Mouse (Mus musculus) neural tube, embryonic 12.5 days (tissue): ENCODE results near the gene Zswim7. TPM values are rescaled to one million over a fixed set of nuclear protein-coding genes. Genes with fewer than 3 reads are reported as not detected.

Source experiments
- ATAC-seq: fragments of 200-750 bp; cut with Nextera tagmentation; 2 replicates; pipeline ENCODE4 v1.8.0; 2017; ENCODE audit warnings: low read depth, mild to moderate bottlenecking, moderate TSS enrichment, moderate library complexity; ENCODE audit not compliant: low FRiP score
- H3K27ac ChIP-seq: fragments of 300-500 bp; sonication (generic); 2 replicates; pipeline ENCODE4 v1.5.1; 2016
- H3K27me3 ChIP-seq: fragments of 300-500 bp; sonication (generic); replicated peaks from 2 replicates; pipeline ENCODE4 v1.6.1; 2016; ENCODE audit warnings: mild to moderate bottlenecking
- H3K36me3 ChIP-seq: fragments of 300-500 bp; sonication (generic); 2 replicates; pipeline ENCODE4 v1.6.1; 2016; ENCODE audit warnings: mild to moderate bottlenecking
- H3K4me1 ChIP-seq: fragments of 300-500 bp; sonication (generic); 2 replicates; pipeline ENCODE4 v1.6.1; 2016
- H3K4me2 ChIP-seq: fragments of 300-500 bp; sonication (generic); replicated peaks from 2 replicates; pipeline ENCODE4 v1.6.1; 2016; ENCODE audit warnings: mild to moderate bottlenecking
- H3K4me3 ChIP-seq: fragments of 300-500 bp; sonication (generic); 2 replicates; pipeline ENCODE4 v1.5.1; 2016
- H3K9ac ChIP-seq: fragments of 300-500 bp; sonication (generic); 2 replicates; pipeline ENCODE4 v1.6.1; 2016; ENCODE audit warnings: mild to moderate bottlenecking
- H3K9me3 ChIP-seq: fragments of 300-500 bp; sonication (generic); 2 replicates; pipeline ENCODE4 v1.6.1; 2016; ENCODE audit warnings: mild to moderate bottlenecking
- WGBS: fragments of 180-500 bp; shearing (Covaris S2); methylation state at CpG from one replicate; pipeline ENCODE4 v1.1.7; 2016; 5-methylcytosine and 5-hydroxymethylcytosine counted together
- polyA plus RNA-seq: library from polyadenylated mRNA; unstranded; fragments of >200 nt; fragmentation: Nextera tagmentation; extraction: Ambion mirVana; gene quantifications from 2 replicates; pipeline ENCODE4 v1.2.1, GENCODE M21; 2016

Gene Zswim7
- polyA plus RNA-seq, 1 experiment from 2014 or later: 17.3 TPM

DNA sequence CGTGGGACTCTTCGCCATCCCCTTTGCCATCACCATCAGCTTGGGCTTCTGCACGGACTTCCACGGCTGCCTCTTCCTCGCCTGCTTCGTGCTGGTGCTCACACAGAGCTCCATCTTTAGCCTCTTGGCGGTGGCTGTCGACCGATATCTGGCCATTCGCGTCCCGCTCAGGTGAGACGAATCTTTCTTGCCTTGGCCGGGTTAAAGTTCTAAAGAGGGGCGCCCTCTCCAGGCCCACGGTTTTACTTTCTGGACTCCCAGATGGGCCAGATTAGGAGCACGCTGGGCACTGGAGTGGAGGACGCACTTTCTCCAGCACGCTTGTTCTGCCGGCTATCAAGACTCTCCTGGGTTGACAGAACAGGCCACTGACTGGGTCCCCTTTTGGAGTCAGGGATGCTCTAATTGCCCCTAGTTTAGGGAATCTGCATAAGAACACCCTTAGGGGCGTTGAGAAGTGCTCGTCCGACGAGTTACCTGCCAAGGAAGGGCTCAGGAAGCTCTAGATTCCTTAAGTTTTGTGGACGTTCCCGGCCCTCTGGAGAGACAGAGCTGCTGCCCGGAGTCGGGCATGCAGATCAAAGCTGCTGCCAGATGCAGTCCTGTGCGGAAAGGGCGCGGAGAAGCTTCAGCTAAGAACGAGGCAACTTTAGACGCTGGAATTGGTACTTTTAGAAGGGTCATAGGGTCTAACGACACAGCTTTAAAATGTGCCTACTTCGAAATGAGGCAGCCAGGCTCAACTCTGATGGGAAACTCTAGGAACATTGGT is 31.7 kb downstream of the Zswim7 start:
- Histone ChIP-seq H3K9ac (peak overlapping the region; percentile 47), H3K9me3 (no peaks in the 10 kb centered on the region), H3K36me3 (no peaks in the 10 kb centered on the region), H3K4me3 (peak overlapping the region; percentile 57), H3K27me3 (peaks cover 25% of the 10 kb centered on the region), H3K27ac (no peak overlapping the region), H3K4me1 (peaks cover 15% of the 10 kb centered on the region), H3K4me2 (peak overlapping the region; percentile 99)
- 2% methylated on average over 35 of the region's 35 CpGs for WGBS
- ATAC-seq: peak; percentile 35; the same call in 1 of the 2 replicates

DNA sequence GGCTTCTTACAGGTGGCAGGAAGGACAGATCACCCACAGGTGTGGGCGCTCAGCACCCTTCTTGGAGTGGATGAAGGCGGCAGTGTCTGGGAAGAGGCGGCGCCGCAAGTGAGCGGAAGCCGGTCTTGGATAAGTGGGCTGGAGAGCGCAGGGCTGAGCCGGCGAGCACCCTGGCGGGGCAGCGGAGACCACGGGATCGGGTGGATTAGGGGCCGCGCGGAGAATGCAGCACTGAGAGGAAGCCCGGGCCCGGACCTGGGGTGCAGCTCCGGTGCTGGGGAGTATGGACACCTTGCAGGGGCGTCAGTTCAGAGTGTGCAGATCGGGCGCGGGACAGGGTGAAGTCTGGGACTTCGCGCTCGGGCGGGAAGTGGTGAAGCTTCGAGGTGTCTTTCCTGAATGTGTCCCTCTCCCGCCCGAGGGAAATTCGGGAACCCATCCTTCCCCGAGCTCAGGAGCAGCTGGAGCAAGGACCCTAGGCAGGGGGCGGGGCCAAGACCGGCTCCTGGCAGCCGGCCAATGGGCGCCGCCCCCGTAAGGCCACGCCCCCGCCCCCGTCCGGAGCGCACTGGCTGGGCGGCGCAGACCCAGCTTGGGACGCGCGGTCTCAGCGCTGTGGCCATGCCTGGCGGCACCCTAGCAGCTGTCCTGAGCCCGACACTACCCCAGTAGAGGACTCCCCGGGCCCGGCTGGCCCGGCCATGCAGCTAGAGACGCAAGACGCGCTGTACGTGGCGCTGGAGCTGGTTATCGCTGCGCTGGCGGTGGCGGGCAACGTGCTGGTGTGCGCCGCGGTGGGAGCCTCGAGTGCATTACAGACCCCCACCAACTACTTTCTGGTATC is 32.6 kb downstream of the Zswim7 start, which contains the start of gene Adora2b:
TSS of gene Adora2b (plus strand) at position 584 of the 844 bp plus-strand sequence.
- no peaks in the 10 kb centered on the region for H3K36me3 ChIP-seq
- peak; percentile 92 for ATAC-seq
- peak within 1 kb of the TSS; percentile 57 for H3K4me3 ChIP-seq
- H3K4me2 ChIP-seq: peak within 1 kb of the TSS; percentile 99
- peak within 1 kb of the TSS; percentile 47 for H3K9ac ChIP-seq
- H3K9me3 ChIP-seq: no peaks in the 10 kb centered on the region
- peaks cover 25% of the 10 kb centered on the region for H3K27me3 ChIP-seq
- H3K27ac ChIP-seq: no peak within 1 kb of the TSS
- WGBS: under 1% methylated on average over 69 of the region's 69 CpGs
- peaks cover 15% of the 10 kb centered on the region for H3K4me1 ChIP-seq

DNA sequence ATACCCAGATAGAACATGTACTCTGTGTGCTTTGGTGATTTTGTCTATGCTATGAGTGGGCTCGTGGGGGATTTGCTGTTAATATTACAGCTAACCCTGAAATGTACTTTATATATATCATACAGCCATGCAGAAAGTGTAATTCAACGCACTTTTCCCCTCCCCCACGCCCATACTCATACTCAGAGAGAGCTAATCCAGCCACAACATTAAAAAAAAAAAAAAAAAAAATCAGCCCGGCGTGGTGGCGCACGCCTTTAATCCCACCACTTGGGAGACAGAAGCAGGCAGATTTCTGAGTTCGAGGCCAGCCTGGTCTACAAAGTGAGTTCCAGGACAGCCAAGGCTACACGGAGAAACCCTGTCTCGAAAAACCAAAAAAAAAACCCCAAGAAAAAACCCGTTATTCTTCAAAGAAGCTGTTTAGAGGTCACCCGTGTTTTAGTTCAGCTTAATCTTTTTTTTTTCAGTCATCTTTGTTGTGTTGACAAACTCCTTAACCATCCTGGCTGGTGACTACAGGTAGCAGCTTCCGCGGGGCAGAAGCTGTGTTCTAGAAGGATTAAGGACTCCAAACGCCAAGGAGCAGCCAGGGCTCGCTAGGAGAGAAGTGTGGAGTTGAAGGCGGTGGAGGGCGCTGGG is 33.3 kb downstream of the Zswim7 start:
- WGBS: 42% methylated on average over 18 of the region's 18 CpGs
- Histone ChIP-seq H3K27me3 (peaks cover 25% of the 10 kb centered on the region), H3K4me3 (peak overlapping the region; percentile 57), H3K36me3 (no peaks in the 10 kb centered on the region), H3K4me2 (peak overlapping the region; percentile 99), H3K9me3 (no peaks in the 10 kb centered on the region), H3K27ac (no peak overlapping the region), H3K4me1 (peaks cover 15% of the 10 kb centered on the region), H3K9ac (peak overlapping the region; percentile 47)
- no peak for ATAC-seq

DNA sequence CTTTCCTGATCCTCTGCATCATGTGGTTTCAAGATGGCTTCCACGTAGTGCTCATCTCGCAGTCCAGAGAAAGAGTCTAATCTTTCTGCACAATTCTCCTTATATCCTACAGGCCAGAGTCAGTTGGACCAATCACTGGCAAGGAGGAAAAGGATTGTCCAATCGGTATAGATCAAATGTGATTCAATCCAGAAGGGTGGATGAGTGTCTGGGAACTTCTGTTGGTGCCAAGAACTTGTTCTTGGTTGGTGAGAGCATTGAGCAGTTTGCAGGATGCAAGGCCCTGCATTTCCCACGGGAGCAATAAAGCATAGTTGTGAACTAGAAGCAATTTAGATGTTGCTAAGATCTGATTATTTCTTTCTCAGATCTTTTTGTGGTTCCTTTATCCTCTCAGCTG is 36.7 kb downstream of the Zswim7 start:
- Histone ChIP-seq H3K4me2 (no peak overlapping the region), H3K4me3 (no peak overlapping the region), H3K9ac (no peak overlapping the region), H3K9me3 (no peaks in the 10 kb centered on the region), H3K4me1 (peaks cover 7% of the 10 kb centered on the region), H3K27ac (no peak overlapping the region), H3K36me3 (no peaks in the 10 kb centered on the region), H3K27me3 (peaks cover 9% of the 10 kb centered on the region; the same call in 1 of the 2 replicates)
- 92% methylated on average over 4 of the region's 4 CpGs for WGBS
- no peak for ATAC-seq

DNA sequence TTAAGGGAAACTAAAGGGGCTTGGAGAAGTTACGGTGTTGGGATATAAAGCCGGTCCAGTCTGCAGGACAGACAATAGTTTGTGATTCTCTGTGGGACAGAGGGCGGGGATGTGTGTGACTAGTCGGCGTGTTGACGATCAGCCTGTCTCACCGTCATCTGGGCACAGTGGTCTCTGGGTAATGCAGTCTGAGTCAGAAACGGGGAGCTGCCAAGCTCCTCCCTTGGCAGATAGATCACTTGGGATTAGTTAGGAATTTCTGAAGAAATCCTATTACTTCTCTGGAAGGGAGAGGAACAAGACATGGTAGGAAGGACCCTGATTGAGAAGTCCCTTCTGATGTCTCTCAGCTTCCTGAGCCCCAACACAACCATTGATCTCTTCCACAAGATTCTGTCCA is 37.3 kb downstream of the Zswim7 start:
- H3K9ac ChIP-seq: no peak overlapping the region
- 91% methylated on average over 8 of the region's 8 CpGs for WGBS
- no peak for ATAC-seq
- H3K27ac ChIP-seq: no peak overlapping the region
- H3K4me1 ChIP-seq: peaks cover 4% of the 10 kb centered on the region
- no peak overlapping the region for H3K4me3 ChIP-seq
- peaks cover 3% of the 10 kb centered on the region; the same call in 1 of the 2 replicates for H3K27me3 ChIP-seq
- H3K36me3 ChIP-seq: no peaks in the 10 kb centered on the region
- H3K9me3 ChIP-seq: no peaks in the 10 kb centered on the region
- no peak overlapping the region for H3K4me2 ChIP-seq

DNA sequence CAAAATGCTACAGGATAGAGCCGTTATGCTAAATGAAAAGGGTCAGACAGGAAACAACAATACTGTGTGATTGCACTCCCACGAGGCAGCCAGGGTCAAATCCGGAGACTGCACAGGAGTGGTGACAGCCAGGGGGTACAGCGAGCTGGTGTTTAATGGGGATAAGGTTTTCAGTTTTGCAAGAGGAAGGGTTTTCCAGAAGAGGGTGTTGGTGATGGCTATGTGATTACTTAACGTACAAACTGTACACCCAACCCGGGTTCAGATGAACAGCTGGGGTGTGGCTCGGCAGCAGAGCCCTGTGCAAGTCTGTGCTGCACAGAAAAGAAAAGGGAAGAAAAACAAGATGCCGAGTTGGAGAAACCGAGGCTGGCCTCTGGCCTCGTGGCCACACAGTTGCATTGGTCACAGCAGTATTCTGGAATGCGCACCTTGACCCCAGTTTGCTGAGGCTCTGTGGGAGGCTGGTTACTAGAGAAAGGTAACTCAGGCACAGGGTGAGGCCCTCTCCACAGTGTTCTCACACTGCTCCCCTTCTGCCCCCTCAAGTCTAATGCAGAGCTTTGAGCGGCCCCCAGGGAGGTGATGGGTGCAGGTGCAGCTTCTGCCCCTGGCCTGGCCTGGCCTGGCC is 40.4 kb downstream of the Zswim7 start:
- no peak overlapping the region for H3K4me2 ChIP-seq
- WGBS: 83% methylated on average over 12 of the region's 12 CpGs
- ATAC-seq: no peak
- no peaks in the 10 kb centered on the region for H3K4me1 ChIP-seq
- H3K27me3 ChIP-seq: no peaks in the 10 kb centered on the region
- no peak overlapping the region for H3K27ac ChIP-seq
- no peaks in the 10 kb centered on the region for H3K9me3 ChIP-seq
- no peaks in the 10 kb centered on the region for H3K36me3 ChIP-seq
- no peak overlapping the region for H3K9ac ChIP-seq
- no peak overlapping the region for H3K4me3 ChIP-seq

DNA sequence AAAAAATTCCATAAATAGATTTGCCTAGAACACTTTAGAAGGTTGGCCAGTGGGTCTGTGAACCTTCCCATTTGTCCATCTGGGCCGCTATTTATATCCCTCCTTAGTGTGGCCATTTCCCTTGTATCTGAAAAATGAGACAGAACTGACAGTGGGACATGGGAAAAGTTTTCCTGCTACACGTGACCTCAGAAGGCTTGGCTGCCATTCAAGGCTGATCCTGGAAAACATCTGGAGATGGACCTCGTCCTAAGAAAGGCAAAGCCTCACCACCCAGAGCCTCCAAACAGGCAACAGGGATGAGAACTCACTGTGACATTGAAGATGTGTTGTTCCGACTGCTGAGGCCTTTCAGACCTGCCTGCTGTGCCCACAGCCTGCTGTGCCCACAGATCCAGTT is 56.4 kb downstream of the Zswim7 start:
- WGBS: 85% methylated on average over 4 of the region's 4 CpGs
- no peak overlapping the region for H3K4me3 ChIP-seq

DNA sequence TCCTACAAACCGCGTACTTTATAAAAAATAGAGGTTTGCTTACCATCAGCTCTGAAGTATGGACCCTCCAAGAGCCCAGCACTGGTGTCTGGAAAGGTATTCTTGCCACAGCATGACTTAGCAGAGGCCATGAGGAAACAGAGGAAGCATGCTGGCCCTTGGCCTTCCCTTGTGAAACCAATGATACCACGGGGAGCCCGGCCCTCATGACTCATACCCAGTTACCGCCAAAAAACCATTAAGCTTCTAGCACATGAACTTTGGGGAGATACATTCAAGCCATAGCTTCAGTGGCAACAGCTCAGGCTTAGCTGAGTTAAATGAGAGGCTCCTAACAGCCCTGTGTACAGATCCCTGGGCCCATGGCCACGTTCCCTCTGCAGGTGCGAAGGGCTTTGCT is 57.2 kb downstream of the Zswim7 start:
- Histone ChIP-seq H3K27ac (no peak overlapping the region), H3K27me3 (no peaks in the 10 kb centered on the region), H3K36me3 (peaks cover 9% of the 10 kb centered on the region; the same call in 1 of the 2 replicates), H3K9me3 (no peaks in the 10 kb centered on the region), H3K4me3 (no peak overlapping the region), H3K9ac (no peak overlapping the region), H3K4me1 (no peaks in the 10 kb centered on the region), H3K4me2 (no peak overlapping the region)
- no peak for ATAC-seq
- WGBS: 97% methylated on average over 7 of the region's 7 CpGs

More for the DNA sequence above, 56.4 kb downstream of the Zswim7 start:
- ATAC-seq: no peak
- peaks cover 1% of the 10 kb centered on the region; the same call in 1 of the 2 replicates for H3K36me3 ChIP-seq
- no peaks in the 10 kb centered on the region for H3K4me1 ChIP-seq
- no peaks in the 10 kb centered on the region for H3K9me3 ChIP-seq
- no peak overlapping the region for H3K9ac ChIP-seq
- H3K4me2 ChIP-seq: no peak overlapping the region
- H3K27ac ChIP-seq: no peak overlapping the region
- no peaks in the 10 kb centered on the region for H3K27me3 ChIP-seq

DNA sequence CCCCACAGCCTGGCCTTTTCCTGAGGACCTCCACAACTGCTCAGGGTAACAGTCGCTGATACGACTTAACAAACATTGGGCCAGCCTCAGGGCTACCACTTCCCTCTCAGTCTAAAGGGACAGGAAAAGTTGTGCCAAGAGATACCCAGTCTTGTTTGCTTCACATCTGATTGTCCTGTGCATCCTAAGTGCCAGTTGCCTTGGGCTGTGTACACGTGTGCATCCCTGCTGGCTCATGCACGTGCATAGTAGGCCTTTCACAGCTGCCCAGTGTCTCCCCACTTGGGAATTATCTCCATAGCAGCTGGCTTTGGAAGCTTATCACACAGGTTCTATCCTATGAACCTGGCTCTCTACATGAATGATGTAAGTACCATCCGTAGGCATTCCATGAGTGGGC is 57.8 kb downstream of the Zswim7 start:
- ATAC-seq: no peak
- WGBS: 94% methylated on average over 5 of the region's 5 CpGs
- no peak overlapping the region for H3K4me3 ChIP-seq

DNA sequence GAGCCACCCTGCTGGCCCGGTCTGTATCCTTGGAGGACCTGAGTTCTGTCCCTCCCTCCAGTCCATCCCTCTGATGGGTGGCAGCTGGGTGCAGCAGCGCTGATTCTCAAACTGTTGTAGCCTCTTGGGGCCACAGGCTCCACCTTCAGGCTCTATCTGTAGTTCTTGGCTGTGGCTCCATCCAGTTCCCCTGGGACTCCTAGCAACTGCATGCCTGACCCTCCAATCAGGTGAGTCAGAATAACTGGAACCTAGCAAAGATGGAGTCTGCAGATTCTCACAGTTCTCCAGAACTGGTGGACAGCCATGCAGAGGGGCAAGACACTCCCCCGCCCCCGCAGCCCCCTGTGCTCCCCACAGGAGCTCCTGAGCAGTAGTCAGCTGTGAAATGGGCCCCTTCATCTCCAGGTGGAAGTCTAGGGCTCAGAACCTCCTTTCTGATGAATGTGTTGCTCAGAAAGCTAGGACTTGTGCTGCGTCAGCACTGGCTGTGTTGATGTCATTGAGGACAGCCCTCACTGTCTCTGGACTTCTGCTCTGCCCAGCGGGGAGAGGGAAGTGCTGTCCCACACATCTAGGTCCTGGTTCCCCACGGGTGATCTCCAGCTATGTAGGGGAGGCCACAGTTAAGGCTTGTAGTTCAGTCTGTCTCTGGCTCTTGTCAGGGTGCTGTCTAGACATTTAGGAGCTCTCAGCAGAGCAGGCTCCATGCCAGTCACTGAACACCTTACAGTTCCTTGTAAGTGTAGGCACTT is 60.2 kb downstream of the Zswim7 start:
- Histone ChIP-seq H3K4me1 (no peaks in the 10 kb centered on the region), H3K4me2 (no peak overlapping the region), H3K9ac (no peak overlapping the region), H3K36me3 (peaks cover 9% of the 10 kb centered on the region; the same call in 1 of the 2 replicates), H3K4me3 (no peak overlapping the region), H3K9me3 (no peaks in the 10 kb centered on the region), H3K27me3 (no peaks in the 10 kb centered on the region), H3K27ac (no peak overlapping the region)
- WGBS: 82% methylated on average over 7 of the region's 7 CpGs
- no peak for ATAC-seq

More for the DNA sequence above, 57.8 kb downstream of the Zswim7 start:
- no peak overlapping the region for H3K4me2 ChIP-seq
- H3K36me3 ChIP-seq: peaks cover 9% of the 10 kb centered on the region; the same call in 1 of the 2 replicates
- no peaks in the 10 kb centered on the region for H3K4me1 ChIP-seq
- no peaks in the 10 kb centered on the region for H3K9me3 ChIP-seq
- H3K27me3 ChIP-seq: no peaks in the 10 kb centered on the region
- H3K9ac ChIP-seq: no peak overlapping the region
- no peak overlapping the region for H3K27ac ChIP-seq

DNA sequence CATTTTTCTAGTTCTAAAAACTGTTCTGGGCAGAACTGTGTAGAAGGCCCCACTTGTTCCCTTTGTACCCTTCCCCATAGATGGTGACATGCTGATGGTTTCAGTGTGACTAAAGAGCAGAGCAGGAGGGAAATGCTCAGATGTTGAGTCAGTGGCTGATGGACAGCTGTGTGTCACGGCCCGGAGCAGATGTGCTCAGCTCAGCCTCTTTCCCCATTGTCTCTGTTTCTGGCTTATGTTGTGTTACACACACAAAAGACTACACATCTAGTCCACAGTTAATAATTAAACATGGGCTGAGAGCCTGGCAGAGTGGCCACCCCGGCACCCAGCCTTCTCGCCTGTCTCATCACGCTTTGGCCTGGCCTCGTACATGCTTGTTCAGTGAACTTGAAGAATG is 63.4 kb downstream of the Zswim7 start:
- Histone ChIP-seq H3K9me3 (no peaks in the 10 kb centered on the region), H3K4me3 (no peak overlapping the region), H3K36me3 (peaks cover 12% of the 10 kb centered on the region; the same call in 1 of the 2 replicates), H3K27me3 (no peaks in the 10 kb centered on the region), H3K9ac (no peak overlapping the region), H3K4me1 (no peaks in the 10 kb centered on the region), H3K27ac (no peak overlapping the region), H3K4me2 (no peak overlapping the region)
- WGBS: 51% methylated on average over 6 of the region's 6 CpGs
- ATAC-seq: no peak
